ENCODE assay signal across 17 mouse cellular contexts in genomic region chr2:162919926-162920325, GRCm38 (mm10). TPM values are rescaled to one million over a fixed set of nuclear protein-coding genes. Genes with fewer than 3 reads are reported as not detected.
"Had no signal": no experiment of that assay in that cellular context is flagged by ENCODE, and none has a peak within 500 bp of the region (broad histone marks: within the 10 kb centered on the region; RNA-seq: fewer than 3 reads in every experiment).

No protein-coding gene starts in this region.

- H3K4me2 ChIP-seq: limb, embryonic 12.5 days; limb, embryonic 15.5 days; liver, embryonic 11.5 days; lung, embryonic 14.5 days; midbrain, embryonic 13.5 days; neural tube, embryonic 12.5 days had no signal

- DNase-seq: kidney, adult 9 months; kidney, postnatal 14 days; kidney, postnatal 4 days; left cerebral cortex, postnatal 4 days; liver, postnatal 0 days; lung, embryonic 14.5 days; thymus, adult 18-20 months; thymus, postnatal 36 days had no signal

- H3K27me3 ChIP-seq: midbrain, embryonic 13.5 days had no signal

- H3K4me3 ChIP-seq: limb, embryonic 12.5 days; limb, embryonic 15.5 days; midbrain, embryonic 13.5 days; neural tube, embryonic 12.5 days had no signal

- H3K27ac ChIP-seq: limb, embryonic 12.5 days; limb, embryonic 15.5 days; liver, embryonic 14.5 days; macrophage; midbrain, embryonic 13.5 days; neural tube, embryonic 12.5 days had no signal

- H3K9ac ChIP-seq: limb, embryonic 12.5 days; limb, embryonic 15.5 days; liver, embryonic 14.5 days; liver, postnatal 0 days; lung, embryonic 14.5 days; midbrain, embryonic 13.5 days; neural tube, embryonic 12.5 days had no signal

- H3K36me3 ChIP-seq: limb, embryonic 12.5 days; limb, embryonic 15.5 days; midbrain, embryonic 13.5 days; neural tube, embryonic 12.5 days had no signal

- ATAC-seq: liver, postnatal 0 days; lung, postnatal 0 days; midbrain, embryonic 13.5 days had no signal

- H3K9me3 ChIP-seq: limb, embryonic 12.5 days; limb, embryonic 15.5 days; midbrain, embryonic 13.5 days; neural tube, embryonic 12.5 days had no signal

- H3K4me1 ChIP-seq: limb, embryonic 12.5 days; limb, embryonic 15.5 days; midbrain, embryonic 13.5 days; neural tube, embryonic 12.5 days had no signal

RNA-seq across cellular contexts. Expression of gene L3mbtl1, which starts 23.3 kb away (rescaled TPM):
- polyA plus RNA-seq: lung, postnatal 0 days; macrophage; small intestine, adult 2 months had no signal
